Mouse (Mus musculus) heart, adult 2 months (tissue): ENCODE results near the gene Lgi1. TPM values are rescaled to one million over a fixed set of nuclear protein-coding genes. Genes with fewer than 3 reads are reported as not detected.

ENCODE experiments used
- DNase-seq, 2 experiments: peaks; one replicate each; pipeline ENCODE4 v3.0.0; 2021
- H3K27ac ChIP-seq: fragments of 200-600 bp; 2 replicates; pipeline ENCODE4 v1.8.1; 2022
- H3K27me3 ChIP-seq: fragments of 200-500 bp; 2 replicates; pipeline ENCODE4 v1.6.1; 2012; ENCODE audit warnings: mild to moderate bottlenecking, low read length, inconsistent platforms, mixed read lengths; ENCODE audit not compliant: control insufficient read depth, insufficient read depth
- H3K36me3 ChIP-seq: fragments of 200-500 bp; 2 replicates; pipeline ENCODE4 v1.6.1; 2012; ENCODE audit warnings: low read length, inconsistent platforms; ENCODE audit not compliant: control insufficient read depth, insufficient read depth
- H3K4me1 ChIP-seq: fragments of 200-500 bp; 2 replicates; pipeline ENCODE4 v1.6.1; 2011; ENCODE audit warnings: low read length; ENCODE audit not compliant: control insufficient read depth, insufficient read depth
- H3K4me3 ChIP-seq: fragments of 200-600 bp; 2 replicates; pipeline ENCODE4 v1.8.1; 2022
- H3K79me2 ChIP-seq: fragments of 200-500 bp; replicated peaks from 2 replicates; pipeline ENCODE4 v1.6.1; 2012; ENCODE audit warnings: mild to moderate bottlenecking, inconsistent platforms, low read length, moderate library complexity, mixed read lengths; ENCODE audit not compliant: control insufficient read depth, insufficient read depth
- H3K9ac ChIP-seq: fragments of 200-500 bp; 2 replicates; pipeline ENCODE4 v1.6.1; 2012; ENCODE audit warnings: low read depth, mild to moderate bottlenecking, control low read depth, inconsistent platforms, low read length, mixed read lengths
- CTCF ChIP-seq: fragments of 200-600 bp; IDR thresholded peaks from 2 replicates; pipeline ENCODE4 v1.8.1; 2022; ENCODE audit warnings: antibody characterized with exemption, mild to moderate bottlenecking, moderate library complexity
- EP300 ChIP-seq: fragments of 200-500 bp; IDR thresholded peaks from 2 replicates; pipeline ENCODE4 v1.6.1; 2011; ENCODE audit warnings: low read depth, low read length, control low read depth; ENCODE audit not compliant: insufficient read depth
- POLR2A ChIP-seq: fragments of 200-500 bp; IDR thresholded peaks from 2 replicates; pipeline ENCODE4 v1.6.1; 2011; ENCODE audit warnings: mild to moderate bottlenecking, low read depth, low read length, control low read depth; ENCODE audit not compliant: insufficient read depth
- WGBS: fragments of 180-500 bp; shearing (Covaris S2); methylation state at CpG from one replicate; pipeline ENCODE4 v1.1.7; 2018; 5-methylcytosine and 5-hydroxymethylcytosine counted together
- intact Hi-C: fragments of 180-260 bp; cut with DNase I; formaldehyde crosslinking; loops from one replicate; pipeline ENCODE4 v1.15.1; 2025
- long read RNA-seq: library from polyadenylated mRNA; stranded (forward); transcript quantifications from one replicate; pipeline ENCODE4 v2.0.0, GENCODE M21; 2021
- polyA plus RNA-seq: library from polyadenylated mRNA; depleted of rRNA; stranded (reverse); fragments of >200 nt; gene quantifications from 2 replicates; pipeline ENCODE4 v1.2.3, GENCODE M21; 2012; rRNA removed
- total RNA-seq, 2 experiments: library from RNA; stranded (reverse); gene quantifications; 2 replicates each; pipeline ENCODE4 v1.2.3; 2021

Lgi1 gene
- 1 to 10 TPM; 2.2 to 4.6 TPM for total RNA-seq
- polyA plus RNA-seq: 1.6 and 6.4 TPM in 2 replicates
- long read RNA-seq, full-length matches to known transcripts: 4 of 4 reads
- long read RNA-seq, partial matches to known transcripts: 0 of 4 reads
- long read RNA-seq, other reads (novel, unspliced or antisense): 0 of 4 reads

DNA sequence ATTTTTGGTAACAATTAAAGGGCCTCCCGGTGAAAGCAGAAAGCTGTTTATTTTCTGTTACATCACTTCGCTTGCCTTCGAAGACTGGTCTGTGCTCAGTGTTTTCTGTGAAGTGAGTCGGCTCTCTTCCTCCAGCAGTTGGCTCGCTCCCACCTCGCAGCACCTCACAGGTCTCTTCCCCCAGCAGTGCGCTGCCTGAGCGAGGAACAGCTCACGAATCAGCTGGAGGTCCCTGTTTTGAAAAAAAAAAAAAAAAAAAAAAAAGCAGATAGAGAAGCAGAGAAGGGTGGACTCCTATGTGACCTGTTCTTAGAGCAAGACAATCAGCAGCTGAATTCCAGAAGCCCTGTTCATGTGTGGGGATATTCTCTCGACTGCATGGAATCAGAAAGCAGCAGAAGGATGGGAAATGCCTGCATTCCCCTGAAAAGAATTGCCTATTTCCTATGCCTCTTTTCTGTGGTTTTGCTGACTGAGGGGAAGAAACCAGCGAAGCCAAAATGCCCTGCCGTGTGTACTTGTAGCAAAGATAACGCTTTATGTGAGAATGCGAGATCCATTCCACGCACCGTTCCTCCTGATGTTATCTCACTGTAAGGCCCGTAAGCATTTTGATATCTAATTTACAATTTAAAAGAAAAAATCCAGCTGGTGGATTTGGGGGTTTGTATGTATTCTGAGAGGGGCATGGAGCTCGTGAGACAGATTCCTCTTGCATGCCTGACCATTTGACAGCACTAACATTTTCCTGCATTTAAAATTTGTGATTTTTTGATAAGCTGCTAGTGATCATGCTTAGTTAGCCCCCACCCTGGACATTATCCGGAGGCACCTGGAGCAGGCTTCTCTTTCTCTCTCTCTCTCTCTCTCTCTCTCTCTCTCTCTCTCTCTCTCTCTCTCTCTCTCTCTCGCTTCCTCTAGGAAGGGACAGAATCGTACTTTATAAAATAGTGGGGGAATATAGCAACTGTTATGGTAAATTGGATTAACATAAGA lies at the start of gene Lgi1:
Gene Lgi1 (plus strand): TSS at position 32 of the 996 bp plus-strand sequence.
- TF ChIP-seq CTCF (no peak), EP300 (no peak)
- 16% methylated on average over 21 of the region's 21 CpGs for WGBS
- intact Hi-C loops: no loop called here
- Histone ChIP-seq H3K4me3 (peak within 1 kb of the TSS; percentile 13; the same call in 1 of the 2 replicates), H3K79me2 (no peaks in the 10 kb centered on the region), H3K9ac (peak within 1 kb of the TSS; percentile 49; the same call in 1 of the 2 replicates), H3K27ac (peak within 1 kb of the TSS; percentile 17; the same call in 1 of the 2 replicates), H3K4me1 (peaks cover 1% of the 10 kb centered on the region; the same call in 1 of the 2 replicates), H3K27me3 (no peaks in the 10 kb centered on the region), H3K36me3 (no peaks in the 10 kb centered on the region)
- DNase-seq: peak; percentile 10 to 22

DNA sequence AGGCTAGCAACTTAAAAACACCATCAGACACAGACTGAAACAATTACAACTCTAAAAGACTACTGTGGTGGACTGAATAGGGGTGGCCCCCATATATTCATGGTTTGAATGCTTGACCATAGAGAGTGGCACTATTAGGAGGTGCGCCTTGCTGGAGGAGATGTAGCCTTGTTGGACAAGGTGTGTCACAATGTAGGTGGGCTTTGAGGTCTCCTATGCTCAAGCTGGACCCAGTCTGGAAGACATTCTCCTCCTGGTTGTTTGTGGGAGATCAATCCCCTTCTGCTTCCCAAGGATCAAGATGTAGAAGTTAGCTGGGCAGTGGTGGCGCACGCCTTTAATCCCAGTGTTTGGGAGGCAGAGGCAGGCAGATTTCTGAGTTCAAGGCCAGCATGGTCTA lies 46.6 kb upstream of the Lgi1 start:
- Histone ChIP-seq H3K27ac (no peak overlapping the region), H3K27me3 (no peaks in the 10 kb centered on the region), H3K79me2 (no peaks in the 10 kb centered on the region), H3K9ac (no peak overlapping the region), H3K36me3 (no peaks in the 10 kb centered on the region; the same call in 1 of the 2 replicates), H3K4me1 (no peaks in the 10 kb centered on the region), H3K4me3 (no peak overlapping the region)
- TF ChIP-seq EP300 (no peak), POLR2A (no peak), CTCF (no peak)
- no peak for DNase-seq
- 98% methylated on average over 3 of the region's 3 CpGs for WGBS
- intact Hi-C loops: no loop called here

GRCm38 (mm10) chr19:38223356-38223904 lies 40.9 kb upstream of the Lgi1 start:
- Histone ChIP-seq H3K36me3 (0 out of 2 replicates have a peak, but pooled peaks cover 2% of the 10 kb centered on the region), H3K4me1 (peaks cover 5% of the 10 kb centered on the region), H3K9ac (peak overlapping the region; percentile 87), H3K27me3 (no peaks in the 10 kb centered on the region), H3K4me3 (peak overlapping the region; percentile 57), H3K27ac (peak overlapping the region; percentile 78), H3K79me2 (no peaks in the 10 kb centered on the region; the same call in 1 of the 2 replicates)
- no peak for DNase-seq
- WGBS: 9% methylated on average over 12 of the region's 12 CpGs
- TF ChIP-seq EP300 (no peak), POLR2A (no peak), CTCF (no peak)
- intact Hi-C loops: loop anchor here (10.0 kb wide), 1 partner anchor 169 kb away; the partner anchor contains the start of gene Cep55

- H3K9ac ChIP-seq: peak within 1 kb of the TSS; percentile 87
- H3K27me3 ChIP-seq: no peaks in the 10 kb centered on the region
- peak within 1 kb of the TSS; percentile 57 for H3K4me3 ChIP-seq
- TF ChIP-seq CTCF (peak; percentile 61), EP300 (peak; percentile 36; the same call in 1 of the 2 replicates), POLR2A (peak; percentile 65)
- no peaks in the 10 kb centered on the region; the same call in 1 of the 2 replicates for H3K79me2 ChIP-seq
- H3K36me3 ChIP-seq: 0 out of 2 replicates have a peak, but pooled peaks cover 2% of the 10 kb centered on the region
- under 1% methylated on average over 49 of the region's 49 CpGs for WGBS
- DNase-seq: peak; percentile 90 to 92
- H3K4me1 ChIP-seq: peaks cover 5% of the 10 kb centered on the region
- intact Hi-C loops: loop anchor here (10.0 kb wide), 1 partner anchor 169 kb away; the partner anchor contains the start of gene Cep55
- peak within 1 kb of the TSS; percentile 78 for H3K27ac ChIP-seq
These were observed 40.2 kb upstream of the Lgi1 start, which contains the start of gene Fra10ac1 for GRCm38 (mm10) chr19:38223905-38224684. Fra10ac1 (minus strand) TSS chr19:38224156.

GRCm38 (mm10) chr19:38224685-38225060 lies 39.7 kb upstream of the Lgi1 start:
- H3K79me2 ChIP-seq: no peaks in the 10 kb centered on the region; the same call in 1 of the 2 replicates
- H3K9ac ChIP-seq: peak overlapping the region; percentile 62; the same call in 1 of the 2 replicates
- 0 out of 2 replicates have a peak, but pooled peaks cover 2% of the 10 kb centered on the region for H3K36me3 ChIP-seq
- TF ChIP-seq CTCF (no peak), POLR2A (no peak), EP300 (no peak)
- peak overlapping the region; percentile 57 for H3K4me3 ChIP-seq
- intact Hi-C loops: loop anchor here (10.0 kb wide), 1 partner anchor 170 kb away; the partner anchor contains the start of gene Cep55
- WGBS: 13% methylated on average over 9 of the region's 9 CpGs
- H3K27me3 ChIP-seq: no peaks in the 10 kb centered on the region
- peak in 1 of 2 experiments; percentile 19 for DNase-seq
- peak overlapping the region; percentile 78 for H3K27ac ChIP-seq
- H3K4me1 ChIP-seq: peaks cover 5% of the 10 kb centered on the region
